Mouse (Mus musculus) lung, postnatal 0 days (tissue): ENCODE results near the gene Fbxo27.

Source experiments
- CTCF ChIP-seq: IDR thresholded peaks from 2 replicates; pipeline ENCODE4 v1.5.1; 2016; ENCODE audit warnings: antibody characterized with exemption, mild to moderate bottlenecking
- EP300 ChIP-seq: IDR thresholded peaks from 2 replicates; pipeline ENCODE4 v1.6.1; 2016; ENCODE audit warnings: antibody characterized with exemption, mild to moderate bottlenecking, control low read depth

DNA sequence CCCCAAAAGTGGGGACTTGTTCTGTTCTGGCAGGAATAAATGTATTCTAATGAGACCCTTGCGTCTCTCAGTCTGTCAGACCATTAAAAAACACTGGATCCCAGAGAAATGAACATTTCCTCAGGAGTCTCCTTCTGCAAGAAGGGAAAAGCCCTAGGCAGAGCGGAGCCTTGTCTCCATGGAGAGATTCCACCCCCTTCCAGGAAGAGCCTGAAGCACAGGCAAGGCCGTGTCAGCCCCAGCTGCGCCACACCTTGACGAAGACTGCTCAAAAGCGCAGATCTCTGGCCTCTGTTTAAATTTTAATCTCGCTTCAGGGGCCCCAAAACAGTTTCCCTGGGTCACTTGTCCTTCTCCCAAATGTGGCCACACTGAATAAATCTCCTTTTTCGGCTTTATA, 15.0 kb upstream of the Fbxo27 start:
- TF ChIP-seq CTCF = no peak
- no peak for TF ChIP-seq EP300
